Mouse (Mus musculus): ENCODE measurements at regions not wholly inside any gene's neighbourhood (a gene's known extent, or its start where the extent isn't known, plus 50 kb on each side); places are given as distances from the start of the nearest gene placed in this dataset.

GRCm38 (mm10) chr19:60379030-60379605 is 89.0 kb downstream of the Prlhr start:
- H3K36me3 ChIP-seq (ENCODE audit: insufficient read depth, low read length), result no peaks in the 10 kb centered on the region
- ATAC-seq (replicated peaks; ENCODE audit: low FRiP score, low read depth), result no peak
- DNase-seq (ENCODE audit: low spot score), result no peak
- 87% methylated on average over 2 of the region's 2 CpGs for WGBS
- H3K27ac ChIP-seq, result no peak overlapping the region
- H3K27me3 ChIP-seq (ENCODE audit: insufficient read depth, low read length), result no peaks in the 10 kb centered on the region
- no peaks in the 10 kb centered on the region for H3K4me1 ChIP-seq (replicated peaks; ENCODE audit: insufficient read depth, low read length)
- H3K9me3 ChIP-seq (replicated peaks; ENCODE audit: low read length), result no peaks in the 10 kb centered on the region
- no peak overlapping the region for H3K4me3 ChIP-seq (replicated peaks; ENCODE audit: low read depth, low read length)
- H3K4me2 ChIP-seq (ENCODE audit: low read length), result no peak overlapping the region
- H3K9ac ChIP-seq (ENCODE audit: low read depth, low read length), result no peak overlapping the region
- no peak for TF ChIP-seq CTCF (IDR thresholded peaks at IDR 0.05; ENCODE audit: low read depth)

GRCm38 (mm10) chr19:60363988-60364599 is 104.0 kb downstream of the Prlhr start:
- WGBS, result 50% methylated on average over 4 of the region's 4 CpGs
- no peak for TF ChIP-seq CTCF (IDR thresholded peaks at IDR 0.05; ENCODE audit: low read depth)
- Histone ChIP-seq H3K27ac (no peak overlapping the region), H3K4me2 (ENCODE audit: low read length) (no peak overlapping the region), H3K9ac (ENCODE audit: low read depth, low read length) (no peak overlapping the region), H3K27me3 (ENCODE audit: insufficient read depth, low read length) (no peaks in the 10 kb centered on the region), H3K4me1 (replicated peaks; ENCODE audit: insufficient read depth, low read length) (no peaks in the 10 kb centered on the region), H3K36me3 (ENCODE audit: insufficient read depth, low read length) (no peaks in the 10 kb centered on the region), H3K9me3 (replicated peaks; ENCODE audit: low read length) (no peaks in the 10 kb centered on the region), H3K4me3 (replicated peaks; ENCODE audit: low read depth, low read length) (no peak overlapping the region)
- no peak for DNase-seq (ENCODE audit: low spot score)
- no peak for ATAC-seq (replicated peaks; ENCODE audit: low FRiP score, low read depth)

- H3K4me3 ChIP-seq (replicated peaks; ENCODE audit: low read depth, low read length), result no peak overlapping the region
- ATAC-seq (replicated peaks; ENCODE audit: low FRiP score, low read depth) (no peak), DNase-seq (ENCODE audit: low spot score) (no peak)
- no peak overlapping the region for H3K27ac ChIP-seq
- no peak overlapping the region for H3K4me2 ChIP-seq (ENCODE audit: low read length)
- WGBS, result 95% methylated on average over 12 of the region's 12 CpGs
- H3K36me3 ChIP-seq (ENCODE audit: insufficient read depth, low read length), result no peaks in the 10 kb centered on the region
- no peak overlapping the region for H3K9ac ChIP-seq (ENCODE audit: low read depth, low read length)
- H3K27me3 ChIP-seq (ENCODE audit: insufficient read depth, low read length), result no peaks in the 10 kb centered on the region
- no peaks in the 10 kb centered on the region for H3K4me1 ChIP-seq (replicated peaks; ENCODE audit: insufficient read depth, low read length)
- no peak for TF ChIP-seq CTCF (IDR thresholded peaks at IDR 0.05; ENCODE audit: low read depth)
- H3K9me3 ChIP-seq (replicated peaks; ENCODE audit: low read length), result no peaks in the 10 kb centered on the region
These were observed 118.4 kb upstream of the Fam204a start for GRCm38 (mm10) chr19:60344911-60345310.

- H3K27ac ChIP-seq, result no peak overlapping the region
- H3K9ac ChIP-seq (ENCODE audit: low read depth, low read length), result no peak overlapping the region
- H3K9me3 ChIP-seq (replicated peaks; ENCODE audit: low read length), result no peaks in the 10 kb centered on the region
- DNase-seq (ENCODE audit: low spot score), result peak; percentile 87
- peak; percentile 91 for TF ChIP-seq CTCF (IDR thresholded peaks at IDR 0.05; ENCODE audit: low read depth)
- H3K36me3 ChIP-seq (ENCODE audit: insufficient read depth, low read length), result no peaks in the 10 kb centered on the region
- no peaks in the 10 kb centered on the region for H3K27me3 ChIP-seq (ENCODE audit: insufficient read depth, low read length)
- no peak overlapping the region for H3K4me2 ChIP-seq (ENCODE audit: low read length)
- no peak for ATAC-seq (replicated peaks; ENCODE audit: low FRiP score, low read depth)
- H3K4me3 ChIP-seq (replicated peaks; ENCODE audit: low read depth, low read length), result no peak overlapping the region
- no peaks in the 10 kb centered on the region for H3K4me1 ChIP-seq (replicated peaks; ENCODE audit: insufficient read depth, low read length)
- 10% methylated on average over 3 of the region's 3 CpGs for WGBS
These were observed 115.0 kb upstream of the Fam204a start for GRCm38 (mm10) chr19:60341485-60341884.

GRCm38 (mm10) chr19:60340234-60340633 is 113.7 kb upstream of the Fam204a start:
- WGBS, result 88% methylated on average over 6 of the region's 6 CpGs
- DNase-seq (ENCODE audit: low spot score), result no peak
- TF ChIP-seq CTCF (IDR thresholded peaks at IDR 0.05; ENCODE audit: low read depth), result peak; percentile 46
- no peak overlapping the region for H3K4me2 ChIP-seq (ENCODE audit: low read length)
- ATAC-seq (replicated peaks; ENCODE audit: low FRiP score, low read depth), result no peak
- H3K9me3 ChIP-seq (replicated peaks; ENCODE audit: low read length), result no peaks in the 10 kb centered on the region
- H3K9ac ChIP-seq (ENCODE audit: low read depth, low read length), result no peak overlapping the region
- H3K27ac ChIP-seq, result no peak overlapping the region
- no peaks in the 10 kb centered on the region for H3K27me3 ChIP-seq (ENCODE audit: insufficient read depth, low read length)
- H3K4me3 ChIP-seq (replicated peaks; ENCODE audit: low read depth, low read length), result no peak overlapping the region
- H3K36me3 ChIP-seq (ENCODE audit: insufficient read depth, low read length), result no peaks in the 10 kb centered on the region
- no peaks in the 10 kb centered on the region for H3K4me1 ChIP-seq (replicated peaks; ENCODE audit: insufficient read depth, low read length)

GRCm38 (mm10) chr19:60334521-60334920 is 108.0 kb upstream of the Fam204a start:
- Histone ChIP-seq H3K9me3 (replicated peaks; ENCODE audit: low read length) (no peaks in the 10 kb centered on the region), H3K27me3 (ENCODE audit: insufficient read depth, low read length) (no peaks in the 10 kb centered on the region), H3K36me3 (ENCODE audit: insufficient read depth, low read length) (no peaks in the 10 kb centered on the region), H3K4me2 (ENCODE audit: low read length) (no peak overlapping the region), H3K9ac (ENCODE audit: low read depth, low read length) (no peak overlapping the region), H3K4me3 (replicated peaks; ENCODE audit: low read depth, low read length) (no peak overlapping the region), H3K27ac (no peak overlapping the region), H3K4me1 (replicated peaks; ENCODE audit: insufficient read depth, low read length) (no peaks in the 10 kb centered on the region)
- no peak for ATAC-seq (replicated peaks; ENCODE audit: low FRiP score, low read depth)
- peak; percentile 78 for DNase-seq (ENCODE audit: low spot score)
- 12% methylated on average over 7 of the region's 7 CpGs for WGBS
- no peak for TF ChIP-seq CTCF (IDR thresholded peaks at IDR 0.05; ENCODE audit: low read depth)

- H3K27ac ChIP-seq, result no peak overlapping the region
- H3K4me1 ChIP-seq (replicated peaks; ENCODE audit: insufficient read depth, low read length), result no peaks in the 10 kb centered on the region
- ATAC-seq (replicated peaks; ENCODE audit: low FRiP score, low read depth) (no peak), DNase-seq (ENCODE audit: low spot score) (no peak)
- H3K9ac ChIP-seq (ENCODE audit: low read depth, low read length), result no peak overlapping the region
- H3K27me3 ChIP-seq (ENCODE audit: insufficient read depth, low read length), result no peaks in the 10 kb centered on the region
- 46% methylated on average over 3 of the region's 3 CpGs for WGBS
- TF ChIP-seq CTCF (IDR thresholded peaks at IDR 0.05; ENCODE audit: low read depth), result no peak
- no peaks in the 10 kb centered on the region for H3K36me3 ChIP-seq (ENCODE audit: insufficient read depth, low read length)
- no peak overlapping the region for H3K4me3 ChIP-seq (replicated peaks; ENCODE audit: low read depth, low read length)
- no peaks in the 10 kb centered on the region for H3K9me3 ChIP-seq (replicated peaks; ENCODE audit: low read length)
- H3K4me2 ChIP-seq (ENCODE audit: low read length), result no peak overlapping the region
These were observed 101.8 kb upstream of the Fam204a start for GRCm38 (mm10) chr19:60328295-60328694.

Measured in kidney, postnatal 0 days (tissue).